Mouse (Mus musculus) brain, embryonic 14.5 days (tissue): ENCODE measurements around the gene Lamtor4.

Experiments used
- CTCF ChIP-seq: fragments of 200-500 bp; IDR thresholded peaks from 2 replicates; pipeline ENCODE4 v1.5.1; 2012; ENCODE audit warnings: inconsistent platforms, mild to moderate bottlenecking, moderate library complexity, borderline replicate concordance; ENCODE audit not compliant: insufficient read depth, insufficient read length; ENCODE audit errors: extremely low read depth
- POLR2A ChIP-seq: fragments of 200-500 bp; IDR thresholded peaks from 2 replicates; pipeline ENCODE4 v1.6.1; 2012; ENCODE audit warnings: mild to moderate bottlenecking, inconsistent platforms, borderline replicate concordance; ENCODE audit not compliant: poor library complexity, insufficient read depth, insufficient read length, severe bottlenecking; ENCODE audit errors: extremely low read depth

GRCm38 (mm10) chr5:138207873-138208272 is 47.4 kb upstream of the Lamtor4 start:
- no peak for TF ChIP-seq CTCF
- no peak for TF ChIP-seq POLR2A
